Mouse (Mus musculus): ENCODE results near the gene Gm20695.

DNA sequence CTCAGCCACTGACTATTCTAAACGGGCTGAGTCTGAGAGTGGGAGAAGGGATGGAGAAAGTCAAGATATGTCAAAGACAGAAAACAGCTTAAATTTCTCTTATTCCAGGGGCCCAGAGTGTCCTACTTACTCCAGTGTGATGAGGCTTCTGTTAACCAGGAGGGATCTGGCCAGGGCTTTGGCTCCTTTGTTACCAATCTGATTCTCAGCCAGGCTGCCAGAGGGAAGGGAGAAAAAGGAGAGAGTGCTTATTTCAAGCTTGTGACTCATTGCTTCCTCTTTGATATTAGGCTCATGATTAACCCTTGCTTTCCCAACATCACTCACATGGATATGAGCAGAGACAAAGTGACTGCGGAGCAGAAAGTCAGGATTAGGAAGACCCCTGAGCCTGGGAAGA lies 74.8 kb downstream of the Gm20695 start:
- no peak for TF ChIP-seq NANOG (IDR thresholded peaks at IDR 0.05; ENCODE audit: borderline replicate concordance, low read length)
- TF ChIP-seq CTCF (conservative IDR thresholded peaks at IDR 0.05; ENCODE audit: low read length): no peak

Data from E14TG2a.4 (cell line).